Mouse (Mus musculus): ENCODE data around the gene Spaar.
"Not testable (repeated sequence)": the region's sequence is repeated elsewhere in the genome, so short reads cannot be mapped to it uniquely, and the experiment has no call there.

Gene Spaar

DNA sequence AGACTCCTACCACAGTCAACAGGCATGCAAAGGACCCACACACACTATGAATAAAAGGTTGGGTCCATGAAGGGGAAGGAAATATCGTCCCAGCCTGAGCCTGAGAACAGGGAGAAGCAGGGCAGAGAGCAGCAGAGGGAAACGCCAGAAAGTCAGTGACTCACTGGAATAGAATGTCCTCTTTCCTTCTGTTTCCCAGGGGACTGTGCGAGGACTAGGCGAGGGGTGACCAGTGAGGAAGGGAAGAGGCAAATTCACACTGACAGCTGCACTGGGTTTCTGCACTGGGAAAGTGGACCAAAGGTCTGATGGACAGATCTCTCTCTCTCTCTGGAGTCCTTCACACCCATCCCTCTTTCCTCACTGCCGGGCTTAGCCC lies 1.3 kb upstream of the Spaar start:
- in situ Hi-C loops (cut with MboI, MseI) = no loop called here

GRCm38 (mm10) chr4:43729126-43729525 lies 708 bp upstream of the Spaar start:
- in situ Hi-C loops (cut with MboI, MseI) = no loop called here

GRCm38 (mm10) chr4:43730750-43731297 lies 990 bp downstream of the Spaar start:
- in situ Hi-C loops (cut with MboI, MseI) = no loop called here

DNA sequence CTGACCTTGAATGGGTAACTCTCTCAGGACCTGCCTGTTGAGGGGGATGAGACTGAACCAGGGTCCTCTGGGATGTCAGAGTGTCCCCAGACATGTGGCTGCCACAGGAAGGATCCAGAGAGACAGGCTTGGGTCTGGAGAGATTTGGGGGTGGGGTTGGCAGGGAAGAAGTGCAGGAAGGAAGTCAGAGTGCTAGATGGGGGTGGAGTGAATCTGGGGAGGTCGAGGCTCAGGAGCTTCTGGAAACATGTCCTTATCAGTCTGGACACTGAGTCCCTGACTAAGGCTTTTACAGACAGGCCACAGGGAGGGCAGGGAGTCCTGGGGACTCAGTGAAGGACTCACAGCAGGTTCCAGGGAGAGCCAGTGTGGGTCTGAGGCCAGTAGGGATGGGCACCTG lies 2.3 kb downstream of the Spaar start:
- in situ Hi-C loops (cut with MboI, MseI) = no loop called here

DNA sequence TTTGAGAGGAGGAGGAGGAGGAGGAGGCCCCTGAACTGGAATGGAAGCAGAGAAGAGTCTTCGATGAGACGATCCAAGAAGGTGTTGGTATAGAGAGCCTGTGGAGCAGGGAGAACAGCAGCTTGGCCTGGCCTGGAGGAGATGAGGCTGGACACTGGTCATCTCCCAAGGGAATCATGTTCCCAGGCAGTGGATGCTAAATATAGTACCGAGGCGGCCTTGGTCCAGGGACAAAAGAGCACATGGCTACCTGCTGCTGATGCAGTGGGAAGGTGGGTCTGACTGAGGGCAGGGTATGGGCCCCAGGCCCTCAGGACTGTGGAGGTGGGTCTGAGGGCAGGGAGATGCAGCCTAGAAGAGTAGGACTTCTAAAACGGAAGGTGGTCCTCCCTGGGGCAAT lies 3.4 kb downstream of the Spaar start:
- in situ Hi-C loops (cut with MboI, MseI) = no loop called here

DNA sequence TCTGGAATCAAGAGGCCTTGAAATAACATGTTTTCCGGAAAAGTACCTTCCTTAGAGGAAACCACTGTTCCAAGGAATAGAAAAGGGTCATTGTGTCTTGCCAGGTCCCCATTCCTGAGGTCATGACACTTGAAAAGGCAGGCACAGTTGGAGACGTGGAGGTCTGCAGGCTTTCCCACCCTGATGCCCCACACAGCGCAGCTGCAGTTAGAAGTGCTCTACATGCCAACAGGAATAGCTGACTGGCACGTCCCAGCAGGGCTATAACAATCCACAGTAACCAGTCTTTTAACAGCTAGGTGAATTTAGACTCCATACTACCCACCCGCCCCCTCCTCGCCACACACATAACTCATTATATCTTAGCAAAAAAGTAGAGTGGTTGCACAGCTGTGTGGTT lies 7.3 kb downstream of the Spaar start:
- in situ Hi-C loops (cut with MboI, MseI) = no loop called here

- in situ Hi-C loops (cut with MboI, MseI) = no loop called here
Measured at GRCm38 (mm10) chr4:43738989-43739674, 9.3 kb downstream of the Spaar start.

DNA sequence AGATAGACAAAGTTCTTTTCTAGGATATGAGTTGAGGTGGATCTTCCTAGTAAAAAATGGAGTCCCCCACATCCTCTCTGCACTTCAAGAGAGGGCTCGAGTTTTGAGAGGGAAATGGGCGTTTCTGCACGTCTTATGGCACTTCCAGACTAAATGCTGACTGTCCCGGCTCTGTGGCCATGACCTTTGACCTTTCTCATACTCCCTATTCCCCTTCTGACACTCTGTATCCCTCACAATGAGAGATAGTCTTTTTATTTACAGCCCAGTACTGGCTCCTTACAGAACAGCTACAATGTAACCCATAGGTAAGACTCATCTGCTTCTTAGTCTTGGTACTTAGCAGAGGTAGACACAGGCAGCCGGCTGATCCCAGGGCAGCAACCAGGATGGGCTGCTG lies 11.7 kb downstream of the Spaar start:
- in situ Hi-C loops (cut with MboI, MseI) = no loop called here

GRCm38 (mm10) chr4:43742637-43743036 lies 12.8 kb downstream of the Spaar start:
- in situ Hi-C loops (cut with MboI, MseI) = no loop called here

DNA sequence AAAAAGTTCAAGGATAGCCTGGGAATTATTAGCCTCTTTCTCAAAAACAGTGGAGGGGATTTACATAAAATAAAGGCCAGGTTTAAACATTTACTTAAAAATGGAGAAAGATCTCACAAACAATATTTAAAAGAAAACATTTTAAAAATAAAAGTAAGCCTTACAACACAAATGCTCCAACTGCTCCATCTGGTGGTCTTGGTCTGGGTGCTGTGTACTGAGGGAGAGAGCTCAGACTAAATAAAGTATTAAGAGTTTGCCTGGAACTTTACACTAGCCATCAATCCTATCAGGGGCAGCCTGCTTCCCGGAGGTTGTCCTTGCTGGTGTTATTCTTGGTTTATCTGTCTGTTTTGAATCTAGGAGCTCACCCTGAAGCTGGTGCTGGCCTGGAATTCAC lies 13.3 kb downstream of the Spaar start:
- in situ Hi-C loops (cut with MboI, MseI) = no loop called here

GRCm38 (mm10) chr4:43745187-43745586 lies 15.4 kb downstream of the Spaar start:
- in situ Hi-C loops (cut with MboI, MseI) = no loop called here

- in situ Hi-C loops (cut with MboI, MseI) = no loop called here
Measured at GRCm38 (mm10) chr4:43757213-43757612, 27.4 kb downstream of the Spaar start.

- in situ Hi-C loops (cut with MboI, MseI) = no loop called here
Measured at GRCm38 (mm10) chr4:43759571-43760418, 30.0 kb downstream of the Spaar start.

- in situ Hi-C loops (cut with MboI, MseI) = no loop called here
Measured at GRCm38 (mm10) chr4:43760460-43760859, 30.6 kb downstream of the Spaar start.

- in situ Hi-C loops (cut with MboI, MseI) = no loop called here
Measured at GRCm38 (mm10) chr4:43761336-43761735, 31.5 kb downstream of the Spaar start.

GRCm38 (mm10) chr4:43763410-43763809 lies 33.6 kb downstream of the Spaar start:
- in situ Hi-C loops (cut with MboI, MseI) = no loop called here

- in situ Hi-C loops (cut with MboI, MseI) = loop anchor here (5.0 kb wide), 1 partner anchor 84 kb away; the partner anchor contains the start of gene Olfr155
Measured at GRCm38 (mm10) chr4:43768341-43768740, 38.5 kb downstream of the Spaar start.

DNA sequence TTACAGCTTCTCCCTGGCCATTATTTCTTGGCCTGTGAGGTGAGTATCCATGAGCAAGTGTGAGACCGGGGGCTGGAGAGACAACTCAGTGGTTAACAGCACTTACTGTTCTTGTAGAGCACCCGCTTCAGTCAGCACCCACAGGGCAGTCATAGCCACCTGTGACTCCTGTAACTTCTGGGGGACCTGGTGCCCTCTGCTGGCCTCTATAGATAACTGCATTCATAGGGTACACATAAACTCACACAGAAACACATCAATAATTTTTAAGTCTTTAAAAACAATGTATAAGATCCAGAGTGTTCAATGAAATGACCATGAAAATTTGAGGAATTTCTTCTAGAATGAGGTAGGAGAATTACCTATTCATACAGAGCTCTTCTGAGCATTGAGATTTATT lies 39.5 kb downstream of the Spaar start:
- in situ Hi-C loops (cut with MboI, MseI) = loop anchor here (5.0 kb wide), 1 partner anchor 83 kb away; the partner anchor contains the start of gene Olfr155

DNA sequence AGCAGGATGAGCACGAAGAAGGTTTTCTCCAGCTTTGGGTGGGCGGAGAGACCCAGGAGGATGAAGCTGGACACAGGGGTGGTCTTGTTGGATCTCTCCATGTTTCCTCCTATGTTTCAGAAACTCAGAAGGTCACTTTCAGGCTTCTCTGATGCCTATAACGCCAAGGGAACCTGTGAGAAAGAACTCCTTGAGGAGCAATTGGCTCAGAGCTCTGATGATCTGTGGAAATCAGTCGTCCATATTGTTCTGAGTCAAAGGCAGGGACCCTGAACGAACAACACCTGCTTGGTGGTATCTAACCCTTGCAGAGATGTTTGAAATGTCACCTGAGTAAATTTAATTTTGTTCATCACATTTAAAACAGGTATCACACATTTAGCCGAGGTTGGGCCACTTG lies 41.1 kb downstream of the Spaar start, which contains the start of gene Olfr159:
TSS of gene Olfr159 (minus strand) at position 101 of the 400 bp plus-strand sequence.
- in situ Hi-C loops (cut with MboI, MseI) = no loop called here

- in situ Hi-C loops (cut with MboI, MseI) = no loop called here
Measured at GRCm38 (mm10) chr4:43771626-43772025, 41.8 kb downstream of the Spaar start.

DNA sequence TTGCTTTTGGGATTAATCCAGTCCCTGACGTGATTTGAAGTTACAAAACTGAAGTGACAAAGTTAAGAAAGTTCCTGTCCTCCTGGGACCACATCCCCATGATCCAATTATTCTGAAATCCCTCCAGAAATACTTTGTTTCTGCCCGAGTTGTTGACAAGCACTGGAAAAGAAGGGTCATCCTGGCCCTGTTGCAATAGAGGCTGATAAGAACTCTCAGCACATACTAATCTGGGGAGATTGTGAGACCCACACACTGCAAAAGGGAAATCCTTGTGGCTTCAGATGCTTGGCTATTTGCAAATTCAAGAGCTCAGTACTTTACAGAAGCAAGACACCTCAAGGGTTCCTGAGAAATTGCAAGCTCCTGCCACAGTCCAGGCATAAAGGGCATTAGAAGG lies 42.5 kb downstream of the Spaar start:
- in situ Hi-C loops (cut with MboI, MseI) = no loop called here

DNA sequence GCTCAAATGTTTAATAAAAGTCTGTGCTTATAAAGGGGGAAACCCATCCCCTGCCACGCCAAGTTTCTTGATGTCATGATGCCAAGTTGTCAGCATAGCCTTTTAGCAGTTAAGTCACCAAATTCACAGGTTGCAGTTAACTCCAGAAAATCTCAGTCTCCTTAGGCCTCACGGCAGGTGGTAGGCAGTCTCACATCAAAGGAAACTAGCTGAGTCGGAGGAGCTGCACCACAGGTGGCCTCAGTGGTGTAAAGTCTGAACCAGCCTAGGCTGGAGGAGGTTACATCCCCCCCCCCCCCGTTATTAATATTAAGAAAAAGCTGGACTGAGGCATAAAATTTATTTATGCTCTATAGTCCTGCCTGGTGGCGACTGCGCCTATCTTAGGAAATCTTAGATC lies 65.5 kb downstream of the Spaar start:
- in situ Hi-C loops (cut with MboI, MseI) = no loop called here

DNA sequence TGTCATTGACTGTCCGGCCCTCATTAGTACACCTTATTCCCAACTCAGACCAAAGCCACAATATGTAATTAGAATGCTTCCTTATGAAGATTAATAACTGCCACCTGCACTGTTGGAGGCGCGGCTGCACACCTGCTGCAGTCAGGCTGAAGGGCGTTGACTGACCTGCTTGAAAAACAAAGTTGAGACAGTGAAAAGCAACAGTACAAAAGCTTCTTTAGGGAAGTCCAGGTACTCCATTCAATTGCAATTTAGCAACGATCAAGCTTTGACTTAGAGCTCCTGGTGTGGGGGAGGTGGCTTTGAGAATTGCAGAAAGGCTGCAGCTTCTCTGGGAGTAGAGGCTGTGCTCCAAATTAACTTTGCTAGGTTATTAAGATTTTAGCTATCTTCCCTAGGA lies 66.0 kb downstream of the Spaar start:
- in situ Hi-C loops (cut with MboI, MseI) = not testable (repeated sequence)

All from T-helper 2 cell (primary cell).